Mouse (Mus musculus): ENCODE results near the gene Ccdc180.

- TF ChIP-seq POLR2A (IDR thresholded peaks at IDR 0.05; ENCODE audit: insufficient read length, low read depth) (no peak), MYOD1 (IDR thresholded peaks at IDR 0.05; ENCODE audit: control insufficient read depth in 1 of 3, insufficient read length in 2 of 3, low read depth in 2 of 3) (no peak), POLR2AphosphoS2 (IDR thresholded peaks at IDR 0.05; ENCODE audit: insufficient read length, low read depth) (no peak), MAX (IDR thresholded peaks at IDR 0.05; ENCODE audit: low read depth) (no peak)
These were observed 34.2 kb upstream of the Ccdc180 start for GRCm38 (mm10) chr4:45855803-45856424.
